Mouse (Mus musculus): Measurements from ENCODE around the gene Adh1. TPM values are rescaled to one million over a fixed set of nuclear protein-coding genes. Genes with fewer than 3 reads are reported as not detected.

Gene Adh1
- total and polyA plus RNA-seq, 2 experiments from 2014 or later: 3.2 to 4.2 TPM

- DNase-seq (ENCODE audit: low spot score) (peak; percentile 69), ATAC-seq (ENCODE audit: low FRiP score) (no peak)
- H3K9me3 ChIP-seq (ENCODE audit: low read length): no peaks in the 10 kb centered on the region
- H3K4me1 ChIP-seq (ENCODE audit: insufficient read depth, low read length): no peaks in the 10 kb centered on the region
- no peak overlapping the region for H3K27ac ChIP-seq (ENCODE audit: low read depth, low read length)
- 53% methylated on average over 14 of the region's 14 CpGs for WGBS
- H3K36me3 ChIP-seq (ENCODE audit: insufficient read depth, low read length): no peaks in the 10 kb centered on the region
- TF ChIP-seq CTCF (IDR thresholded peaks at IDR 0.05): no peak
- H3K27me3 ChIP-seq (ENCODE audit: insufficient read depth, low read length): no peaks in the 10 kb centered on the region
- H3K4me2 ChIP-seq (ENCODE audit: low read depth, low read length, poor library complexity, severe bottlenecking): no peak overlapping the region
- H3K9ac ChIP-seq (replicated peaks; ENCODE audit: low read length, poor library complexity, severe bottlenecking): no peak overlapping the region
- H3K4me3 ChIP-seq (ENCODE audit: low read depth, low read length): no peak overlapping the region
These were observed 18.6 kb upstream of the Adh1 start for GRCm38 (mm10) chr3:138242021-138242726.

DNA sequence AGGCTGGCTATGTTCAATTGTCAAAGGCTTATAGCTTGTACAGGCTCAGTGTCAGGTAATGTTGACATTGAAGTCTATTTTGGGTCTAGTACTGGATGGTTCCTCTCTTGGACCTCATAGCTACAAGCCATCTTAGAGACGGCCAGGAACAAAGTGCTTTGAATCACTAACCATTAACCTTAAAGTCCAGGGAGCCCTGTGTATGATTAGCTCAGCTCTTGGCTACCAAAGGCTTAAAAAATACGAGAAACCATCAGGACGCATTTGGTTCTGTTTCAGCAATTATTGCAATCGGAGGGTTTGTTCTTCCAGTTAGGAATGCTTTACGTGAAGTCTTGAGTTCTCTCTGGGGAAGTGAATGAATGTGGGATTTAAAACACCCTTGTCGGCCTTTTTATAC lies 17.9 kb upstream of the Adh1 start:
- H3K4me1 ChIP-seq (ENCODE audit: insufficient read depth, low read length): no peaks in the 10 kb centered on the region
- no peak overlapping the region for H3K4me2 ChIP-seq (ENCODE audit: low read depth, low read length, poor library complexity, severe bottlenecking)
- TF ChIP-seq CTCF (IDR thresholded peaks at IDR 0.05): no peak
- ATAC-seq (ENCODE audit: low FRiP score): no peak
- DNase-seq (ENCODE audit: low spot score): no peak
- no peak overlapping the region for H3K9ac ChIP-seq (replicated peaks; ENCODE audit: low read length, poor library complexity, severe bottlenecking)
- no peak overlapping the region for H3K27ac ChIP-seq (ENCODE audit: low read depth, low read length)
- H3K9me3 ChIP-seq (ENCODE audit: low read length): no peaks in the 10 kb centered on the region
- H3K4me3 ChIP-seq (ENCODE audit: low read depth, low read length): no peak overlapping the region
- WGBS: 87% methylated on average over 6 of the region's 6 CpGs
- H3K36me3 ChIP-seq (ENCODE audit: insufficient read depth, low read length): no peaks in the 10 kb centered on the region
- no peaks in the 10 kb centered on the region for H3K27me3 ChIP-seq (ENCODE audit: insufficient read depth, low read length)

DNA sequence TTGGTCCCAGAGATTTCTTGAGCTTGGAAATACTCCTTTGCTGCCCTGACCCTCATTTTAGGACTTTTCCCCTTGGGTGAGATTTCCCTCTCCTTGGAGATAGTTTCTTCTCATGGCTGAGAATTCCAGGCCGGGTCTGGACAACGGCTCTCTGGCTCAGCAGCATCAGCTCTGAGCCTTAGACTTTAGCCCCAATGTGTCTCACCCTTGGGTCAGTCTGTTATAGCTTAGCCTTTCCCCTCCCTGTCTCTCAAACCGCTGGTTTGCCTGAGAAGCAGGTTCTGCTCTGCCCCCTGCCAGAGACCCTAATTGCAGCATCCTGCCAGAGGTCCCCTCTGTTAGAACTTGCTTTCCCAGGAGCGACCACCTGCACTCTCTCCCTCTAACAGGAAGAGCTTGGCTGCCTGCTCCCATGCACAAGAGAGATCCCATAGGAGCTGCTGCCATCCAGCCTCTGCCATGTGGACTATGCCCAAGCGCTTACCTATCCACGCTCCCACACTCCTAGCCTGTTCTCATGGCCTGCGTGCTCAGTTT lies 16.4 kb upstream of the Adh1 start:
- Histone ChIP-seq H3K27ac (ENCODE audit: low read depth, low read length) (no peak overlapping the region), H3K27me3 (ENCODE audit: insufficient read depth, low read length) (no peaks in the 10 kb centered on the region), H3K4me3 (ENCODE audit: low read depth, low read length) (no peak overlapping the region), H3K4me2 (ENCODE audit: low read depth, low read length, poor library complexity, severe bottlenecking) (no peak overlapping the region), H3K9ac (replicated peaks; ENCODE audit: low read length, poor library complexity, severe bottlenecking) (no peak overlapping the region), H3K9me3 (ENCODE audit: low read length) (no peaks in the 10 kb centered on the region), H3K36me3 (ENCODE audit: insufficient read depth, low read length) (no peaks in the 10 kb centered on the region), H3K4me1 (ENCODE audit: insufficient read depth, low read length) (no peaks in the 10 kb centered on the region)
- DNase-seq (ENCODE audit: low spot score): no peak
- no peak for ATAC-seq (ENCODE audit: low FRiP score)
- WGBS: 73% methylated on average over 7 of the region's 7 CpGs
- no peak for TF ChIP-seq CTCF (IDR thresholded peaks at IDR 0.05)

DNA sequence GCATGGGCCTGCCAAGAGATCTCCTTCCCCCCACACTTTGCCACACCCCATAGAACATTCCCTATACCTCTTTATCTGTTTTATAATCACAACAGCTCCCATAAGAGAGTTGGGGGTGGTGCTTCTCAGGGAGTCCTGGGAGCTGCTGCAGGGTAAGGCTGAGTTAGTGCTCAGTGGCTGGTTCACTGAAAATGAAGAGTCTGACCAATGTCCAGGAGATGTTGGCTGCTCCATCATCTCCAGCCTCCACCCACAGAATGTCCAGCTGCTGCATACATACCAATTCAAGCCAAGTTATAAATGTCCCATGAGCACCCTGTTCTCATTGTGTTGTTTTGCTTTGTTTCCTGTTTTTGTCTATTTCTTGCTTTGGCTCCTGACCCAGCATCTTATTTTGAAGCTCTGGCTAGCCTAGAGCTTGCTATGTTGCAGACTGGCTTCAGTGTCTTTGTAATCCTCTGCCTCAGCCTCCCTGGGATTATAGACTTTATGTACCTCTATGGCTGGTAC lies 14.2 kb upstream of the Adh1 start:
- ATAC-seq (ENCODE audit: low FRiP score): no peak
- H3K27ac ChIP-seq (ENCODE audit: low read depth, low read length): no peak overlapping the region

GRCm38 (mm10) chr3:138247241-138247640 lies 13.6 kb upstream of the Adh1 start:
- ATAC-seq (ENCODE audit: low FRiP score) (no peak), DNase-seq (ENCODE audit: low spot score) (no peak)
- Histone ChIP-seq H3K27me3 (ENCODE audit: insufficient read depth, low read length) (no peaks in the 10 kb centered on the region), H3K4me1 (ENCODE audit: insufficient read depth, low read length) (no peaks in the 10 kb centered on the region), H3K27ac (ENCODE audit: low read depth, low read length) (no peak overlapping the region), H3K9me3 (ENCODE audit: low read length) (no peaks in the 10 kb centered on the region), H3K36me3 (ENCODE audit: insufficient read depth, low read length) (no peaks in the 10 kb centered on the region), H3K4me2 (ENCODE audit: low read depth, low read length, poor library complexity, severe bottlenecking) (no peak overlapping the region), H3K4me3 (ENCODE audit: low read depth, low read length) (no peak overlapping the region), H3K9ac (replicated peaks; ENCODE audit: low read length, poor library complexity, severe bottlenecking) (no peak overlapping the region)
- TF ChIP-seq CTCF (IDR thresholded peaks at IDR 0.05): no peak
- WGBS: 84% methylated on average over 4 of the region's 4 CpGs

More for the DNA sequence above, 14.2 kb upstream of the Adh1 start:
- Histone ChIP-seq H3K4me3 (ENCODE audit: low read depth, low read length) (no peak overlapping the region), H3K9me3 (ENCODE audit: low read length) (no peaks in the 10 kb centered on the region), H3K4me1 (ENCODE audit: insufficient read depth, low read length) (no peaks in the 10 kb centered on the region), H3K36me3 (ENCODE audit: insufficient read depth, low read length) (no peaks in the 10 kb centered on the region), H3K9ac (replicated peaks; ENCODE audit: low read length, poor library complexity, severe bottlenecking) (no peak overlapping the region), H3K27me3 (ENCODE audit: insufficient read depth, low read length) (no peaks in the 10 kb centered on the region), H3K4me2 (ENCODE audit: low read depth, low read length, poor library complexity, severe bottlenecking) (no peak overlapping the region)
- TF ChIP-seq CTCF (IDR thresholded peaks at IDR 0.05): no peak
- no peak for DNase-seq (ENCODE audit: low spot score)

- ATAC-seq (ENCODE audit: low FRiP score): no peak
These were observed 12.8 kb upstream of the Adh1 start for GRCm38 (mm10) chr3:138248011-138248410.

More at GRCm38 (mm10) chr3:138248011-138248410, 12.8 kb upstream of the Adh1 start:
- no peak overlapping the region for H3K4me2 ChIP-seq (ENCODE audit: low read depth, low read length, poor library complexity, severe bottlenecking)
- no peak for DNase-seq (ENCODE audit: low spot score)
- WGBS: 63% methylated on average over 7 of the region's 7 CpGs
- H3K4me1 ChIP-seq (ENCODE audit: insufficient read depth, low read length): no peaks in the 10 kb centered on the region
- H3K4me3 ChIP-seq (ENCODE audit: low read depth, low read length): no peak overlapping the region
- H3K9me3 ChIP-seq (ENCODE audit: low read length): no peaks in the 10 kb centered on the region
- H3K9ac ChIP-seq (replicated peaks; ENCODE audit: low read length, poor library complexity, severe bottlenecking): no peak overlapping the region
- no peak overlapping the region for H3K27ac ChIP-seq (ENCODE audit: low read depth, low read length)
- TF ChIP-seq CTCF (IDR thresholded peaks at IDR 0.05): no peak
- H3K27me3 ChIP-seq (ENCODE audit: insufficient read depth, low read length): no peaks in the 10 kb centered on the region
- H3K36me3 ChIP-seq (ENCODE audit: insufficient read depth, low read length): no peaks in the 10 kb centered on the region

Measured in midbrain, postnatal 0 days (tissue).